Mouse (Mus musculus) neural tube, embryonic 10.5 days (tissue): Measurements from ENCODE around the gene Fetub.
"Not testable (repeated sequence)": the region's sequence is repeated elsewhere in the genome, so short reads cannot be mapped to it uniquely, and the experiment has no call there.

ENCODE experiments used
- DNase-seq: peaks from one replicate; pipeline ENCODE4 v3.0.0-alpha.2; 2017; ENCODE audit warnings: low spot score; ENCODE audit errors: extremely low spot score

Gene Fetub

DNA sequence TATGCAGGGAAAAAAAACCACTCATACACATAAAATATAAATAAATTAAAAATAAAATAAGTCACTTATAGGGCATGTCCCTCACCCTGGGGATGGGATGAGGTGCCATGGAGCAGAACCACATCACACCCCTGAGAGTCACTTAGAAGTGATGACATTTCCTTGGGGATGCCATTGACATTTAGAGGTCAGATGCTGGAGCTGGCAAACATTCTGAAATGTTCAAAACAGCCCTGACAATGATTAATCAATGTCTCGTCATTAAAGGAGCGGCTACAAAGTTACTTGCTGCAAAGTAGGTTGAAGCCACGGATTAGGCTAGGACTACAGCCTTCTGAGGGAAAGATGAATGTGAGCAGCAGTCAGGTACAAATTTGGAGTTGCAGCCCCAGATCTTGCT is 16.8 kb upstream of the Fetub start:
- DNase-seq, result no peak

DNA sequence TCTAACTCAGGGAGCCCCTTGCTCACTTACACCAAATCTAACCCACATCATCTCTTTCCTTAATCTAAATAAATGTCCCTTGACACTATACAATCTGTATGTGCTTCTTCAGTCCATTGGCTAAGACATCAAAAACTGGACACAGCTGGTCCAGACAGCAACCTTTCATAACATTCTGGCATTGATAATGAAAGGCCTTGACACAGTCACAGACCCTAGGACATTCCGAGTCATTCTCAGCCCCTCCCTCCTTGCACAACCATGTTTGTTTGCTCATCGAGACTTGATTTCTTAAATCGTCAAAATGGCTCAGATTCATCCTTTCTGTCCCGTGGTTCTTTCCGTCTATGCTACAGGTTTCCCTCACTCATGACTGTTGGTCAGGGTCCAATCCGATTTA is 8.8 kb upstream of the Fetub start:
- no peak for DNase-seq

- no peak for DNase-seq
Observed at GRCm38 (mm10) chr16:22911986-22912385, 6.1 kb upstream of the Fetub start.

DNA sequence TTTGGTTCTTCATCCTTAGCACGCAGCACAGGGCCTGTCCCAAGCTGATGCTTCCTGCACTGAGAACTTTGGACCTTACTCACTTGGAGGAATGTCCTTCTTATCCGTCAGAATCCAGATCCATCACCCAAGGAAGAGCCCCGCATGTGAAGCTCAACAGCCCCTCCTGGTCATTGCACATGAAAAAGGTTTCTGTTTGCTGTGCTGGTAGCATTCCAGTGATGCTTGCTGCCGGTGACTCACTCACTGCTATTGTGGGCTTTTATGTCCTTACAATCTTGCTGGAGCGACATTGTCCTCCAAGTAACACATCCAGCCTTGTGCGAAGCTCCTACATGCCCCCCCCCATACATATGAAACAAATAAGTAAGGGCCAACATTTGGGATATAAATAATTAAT is 5.2 kb upstream of the Fetub start:
- DNase-seq, result no peak

GRCm38 (mm10) chr16:22914276-22914675 is 3.9 kb upstream of the Fetub start:
- no peak for DNase-seq

GRCm38 (mm10) chr16:22918664-22919312 is 654 bp downstream of the Fetub start:
- DNase-seq, result no peak

DNA sequence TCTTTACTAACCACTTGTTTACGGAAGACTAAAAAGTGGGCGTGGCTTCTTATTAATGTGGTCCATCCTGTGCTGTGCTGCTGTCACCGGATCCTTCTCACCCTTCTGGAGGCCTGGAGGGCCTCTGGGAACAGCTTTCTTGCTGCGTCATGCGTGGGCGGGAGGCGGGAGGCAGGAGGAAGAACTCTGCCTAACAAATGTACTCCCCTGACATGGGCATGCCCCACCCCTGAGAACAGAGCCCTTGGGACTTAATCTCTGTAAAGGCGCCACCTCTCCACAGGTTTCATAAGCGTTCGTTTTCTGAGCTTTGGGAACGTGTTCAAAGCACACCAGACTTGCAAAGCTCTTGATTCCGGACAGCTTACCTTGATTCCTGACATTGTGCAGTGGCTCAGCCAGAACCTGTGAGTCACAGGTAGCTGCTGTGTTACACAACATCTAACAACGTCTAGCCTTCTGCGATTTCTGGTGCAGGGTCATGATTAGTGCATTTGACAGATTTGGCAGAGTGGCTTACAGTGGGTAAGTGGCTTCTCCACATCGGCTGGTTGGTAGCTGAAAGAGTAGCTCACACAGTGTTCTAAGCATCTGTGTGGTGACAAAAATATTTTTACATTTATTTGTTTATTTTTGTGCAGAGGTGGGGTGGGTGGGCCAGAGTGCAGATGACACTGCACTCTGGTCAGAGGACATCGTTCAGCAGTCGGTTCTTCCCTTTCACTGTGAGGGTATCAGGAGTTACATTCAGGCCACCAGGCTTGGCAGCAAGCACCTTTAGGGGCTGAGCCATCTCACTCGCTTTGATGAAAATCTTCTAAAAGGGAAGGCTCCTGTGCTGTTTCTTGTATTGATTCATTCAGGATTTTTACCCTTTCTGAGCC is 2.1 kb downstream of the Fetub start:
- DNase-seq, result no peak

DNA sequence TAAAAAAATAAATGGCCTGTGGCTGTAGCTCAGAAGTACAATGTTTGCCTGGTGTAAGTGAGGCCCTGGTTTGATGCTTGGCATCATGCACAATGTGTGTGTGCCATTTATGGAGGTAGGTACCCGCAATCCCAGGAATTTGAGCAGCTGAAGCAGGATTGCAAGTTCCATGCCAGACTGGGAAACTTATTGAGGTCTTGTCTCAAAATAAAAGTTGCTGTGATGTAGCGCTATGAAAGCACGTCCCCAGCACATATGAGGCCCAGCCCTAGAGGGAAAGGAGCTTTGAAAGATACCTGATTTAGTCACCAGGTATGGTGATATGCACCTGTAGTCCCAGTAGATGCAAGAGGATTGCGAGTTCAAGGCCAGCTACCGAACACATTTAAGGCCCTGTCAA is 3.6 kb downstream of the Fetub start:
- no peak for DNase-seq

- DNase-seq, result no peak
Observed at GRCm38 (mm10) chr16:22922433-22922832, 4.3 kb downstream of the Fetub start.

DNA sequence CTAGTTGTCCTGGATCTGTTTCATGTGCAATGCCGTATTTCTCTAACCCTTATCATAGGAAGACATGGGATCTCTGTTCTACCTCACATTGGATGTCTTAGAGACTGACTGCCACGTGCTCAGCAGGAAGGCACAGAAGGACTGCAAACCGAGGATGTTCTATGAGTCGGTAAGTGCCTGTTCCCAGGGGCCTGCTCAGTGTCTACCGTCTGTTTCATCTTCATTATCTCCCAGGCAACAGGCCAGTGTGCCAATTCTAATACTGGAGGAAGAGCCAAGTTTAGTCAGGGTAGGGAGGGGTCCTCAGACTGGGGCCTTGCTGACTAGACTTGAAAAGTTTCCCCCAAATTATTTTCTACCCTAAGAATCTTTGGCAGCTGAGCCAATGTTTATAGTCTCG is 11.4 kb downstream of the Fetub start:
- no peak for DNase-seq

GRCm38 (mm10) chr16:22931431-22932200 is 13.5 kb downstream of the Fetub start:
- DNase-seq, result no peak

DNA sequence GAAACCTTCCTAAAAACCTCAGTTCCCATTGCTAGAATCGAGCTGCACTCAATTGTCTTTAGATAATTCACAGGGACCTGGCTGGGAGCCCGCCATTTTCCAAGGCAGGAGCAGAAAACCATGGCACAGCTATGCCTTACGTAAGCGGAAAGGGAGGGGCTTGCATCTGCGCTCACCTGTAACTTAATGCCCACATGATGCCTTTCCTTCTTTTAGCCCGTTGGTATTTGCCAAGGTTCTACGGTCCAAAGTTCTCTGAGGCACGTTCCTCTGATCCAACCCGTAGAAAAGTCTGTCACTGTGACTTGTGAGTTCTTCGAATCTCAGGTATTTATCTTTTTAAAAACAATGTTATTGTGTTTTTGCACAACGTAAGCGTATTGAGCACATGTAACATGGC is 19.5 kb downstream of the Fetub start:
- DNase-seq, result no peak

DNA sequence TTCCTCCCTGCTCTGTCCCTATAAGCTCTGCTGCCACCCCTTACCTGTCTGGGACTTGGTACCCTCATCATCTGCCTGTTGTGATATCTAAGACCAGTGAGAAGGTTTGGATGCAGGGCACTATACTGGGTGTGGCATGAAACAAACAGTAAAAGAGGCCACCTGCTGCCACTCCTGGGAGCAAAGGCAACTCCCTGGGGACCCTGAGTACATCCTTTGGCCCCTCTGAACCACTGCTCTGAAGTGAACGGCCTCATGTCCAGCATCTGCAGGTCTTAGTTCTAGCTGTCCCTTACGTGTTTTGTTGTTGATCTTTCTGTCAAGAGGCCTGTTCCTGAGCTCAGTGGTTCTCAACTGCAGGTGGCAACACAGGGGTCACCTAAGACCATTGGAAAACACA is 20.4 kb downstream of the Fetub start:
- DNase-seq, result no peak

DNA sequence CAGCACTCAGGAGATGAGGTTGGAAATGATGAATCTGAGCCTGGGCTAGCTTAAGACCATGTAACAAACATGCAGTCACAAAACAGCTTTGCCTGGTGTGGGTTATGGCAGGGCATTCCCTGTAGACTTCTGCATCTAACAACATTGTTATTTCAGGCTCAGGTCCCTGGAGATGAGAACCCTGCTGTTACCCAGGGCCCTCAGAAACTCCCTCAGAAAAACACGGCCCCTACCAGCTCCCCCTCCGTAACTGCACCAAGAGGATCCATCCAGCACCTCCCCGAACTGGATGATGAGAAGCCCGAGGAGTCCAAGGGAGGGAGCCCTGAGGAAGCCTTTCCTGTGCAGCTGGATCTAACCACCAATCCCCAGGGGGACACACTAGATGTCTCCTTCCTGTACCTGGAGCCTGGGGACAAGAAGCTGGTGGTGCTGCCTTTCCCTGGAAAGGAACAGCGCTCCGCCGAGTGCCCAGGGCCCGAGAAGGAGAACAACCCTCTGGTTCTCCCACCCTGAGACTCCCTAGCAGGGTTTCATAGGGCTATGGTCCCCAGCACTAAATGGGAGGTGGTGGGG is 21.1 kb downstream of the Fetub start:
- DNase-seq, result no peak

DNA sequence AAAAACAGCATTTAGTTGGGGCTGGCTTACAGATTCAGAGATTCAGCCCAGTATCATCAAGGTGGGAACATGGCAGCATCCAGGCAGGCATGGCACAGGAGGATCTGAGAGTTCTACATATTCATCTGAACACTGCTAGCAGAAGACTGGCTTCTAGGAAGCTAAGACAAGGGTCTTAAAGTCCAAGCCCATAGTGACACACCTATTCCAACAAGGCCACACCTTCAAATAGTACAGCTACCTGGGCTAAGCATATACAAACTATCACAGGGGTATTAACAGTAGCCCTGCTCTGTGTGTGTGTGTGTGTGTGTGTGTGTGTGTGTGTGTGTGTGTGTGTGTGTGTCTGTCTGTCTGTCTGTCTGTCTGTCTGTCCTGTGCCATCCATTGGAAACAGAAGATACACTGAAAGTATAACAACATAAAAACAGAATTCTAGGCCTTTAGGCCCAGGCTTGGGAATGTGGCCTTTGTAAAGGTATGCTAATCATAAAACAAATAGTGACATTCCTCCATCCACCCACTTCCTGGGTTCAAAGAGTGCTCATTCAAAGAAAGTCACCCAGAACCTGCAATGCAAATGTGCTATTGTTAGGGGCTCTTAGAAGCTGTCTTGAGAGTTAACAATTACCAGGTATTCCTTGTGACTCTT is 23.8 kb downstream of the Fetub start:
- not testable (repeated sequence) for DNase-seq

DNA sequence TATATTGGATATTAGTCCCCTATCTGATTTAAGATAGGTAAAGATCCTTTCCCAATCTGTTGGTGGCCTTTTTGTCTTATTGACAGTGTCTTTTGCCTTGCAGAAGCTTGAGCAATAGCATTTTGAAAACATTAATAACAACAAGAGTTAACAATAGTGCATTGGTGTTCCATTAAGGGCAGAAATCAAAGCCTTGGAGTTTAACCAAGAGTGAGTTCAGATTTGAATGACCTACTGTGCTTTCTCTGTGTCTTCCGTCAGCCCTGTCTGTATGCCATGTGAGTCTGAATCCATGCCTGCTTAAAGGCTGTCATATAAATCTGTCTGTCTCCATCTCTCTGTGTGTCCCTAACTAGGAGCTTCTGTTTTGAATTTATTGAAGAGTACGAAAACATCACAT is 29.2 kb downstream of the Fetub start:
- no peak for DNase-seq

GRCm38 (mm10) chr16:22950840-22951395 is 32.8 kb downstream of the Fetub start, which contains the start of gene Hrg:
Gene Hrg, plus strand, starts transcription at chr16:22951072.
- no peak for DNase-seq

DNA sequence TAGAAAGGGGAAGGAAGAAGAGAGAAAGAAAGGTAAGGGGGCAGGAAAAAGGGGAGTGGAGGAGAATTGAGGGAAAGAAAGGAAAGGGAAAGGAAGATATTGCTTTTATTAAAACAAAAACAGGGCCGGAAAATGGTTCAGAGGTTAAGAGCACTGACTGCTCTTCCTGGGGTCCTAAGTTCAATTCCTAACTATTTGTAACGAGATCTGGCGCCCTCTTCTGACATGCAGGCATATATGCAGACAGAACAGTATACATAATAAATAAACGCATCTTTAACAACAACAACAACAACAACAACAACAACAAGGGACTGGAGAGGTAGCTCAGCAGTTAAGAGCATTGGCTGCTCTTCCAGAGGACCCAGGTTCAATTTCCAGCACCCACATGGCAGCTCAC is 34.9 kb downstream of the Fetub start:
- DNase-seq, result no peak

DNA sequence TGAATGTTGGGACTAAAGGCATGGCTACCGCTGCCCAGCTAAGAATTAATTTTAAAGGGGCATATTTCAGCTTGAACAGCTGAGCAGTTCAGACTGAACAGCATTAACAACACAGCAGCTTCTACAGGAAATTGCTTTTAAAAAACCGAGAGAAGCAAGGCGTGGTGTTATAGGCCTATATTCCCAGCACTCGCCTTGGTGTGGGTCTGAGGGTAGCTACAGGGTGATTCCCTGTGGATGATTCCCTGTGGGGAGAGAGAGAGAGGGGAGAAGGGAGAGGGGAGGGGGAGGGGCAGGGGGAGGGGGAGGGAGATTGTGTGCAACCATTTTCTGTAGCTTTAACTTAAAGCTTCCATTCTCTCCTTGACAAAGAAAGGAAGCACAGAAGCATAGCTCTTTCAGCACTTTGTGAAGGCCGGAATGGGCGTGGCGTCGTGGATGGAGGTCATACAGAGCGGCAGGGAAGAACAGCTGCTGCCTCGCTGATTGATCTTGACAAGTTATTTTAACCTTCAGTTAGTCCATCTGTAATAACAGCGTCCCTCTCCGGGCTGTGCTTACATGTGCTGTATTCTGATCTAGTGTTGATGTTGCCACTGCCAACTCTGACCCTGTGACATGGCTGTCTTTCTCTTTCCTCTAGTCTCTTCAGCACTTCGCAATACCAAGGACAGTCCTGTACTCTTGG is 37.4 kb downstream of the Fetub start:
- DNase-seq, result peak; percentile 62

GRCm38 (mm10) chr16:22956085-22956439 is 37.9 kb downstream of the Fetub start:
- no peak for DNase-seq
